Mouse (Mus musculus) cerebellum, adult (tissue): Measurements from ENCODE around the gene Slc30a5.
A peak's percentile ranks its signal among the peaks of the same experiment; 100 is the strongest.

Experiments
- ATAC-seq: cut with Nextera tagmentation; 2 replicates; pipeline ENCODE4 v1.9.2; 2017; ENCODE audit warnings: mild to moderate bottlenecking, moderate library complexity, mixed read lengths; ENCODE audit not compliant: insufficient number of reproducible peaks, low FRiP score, low TSS enrichment

Slc30a5 gene

DNA sequence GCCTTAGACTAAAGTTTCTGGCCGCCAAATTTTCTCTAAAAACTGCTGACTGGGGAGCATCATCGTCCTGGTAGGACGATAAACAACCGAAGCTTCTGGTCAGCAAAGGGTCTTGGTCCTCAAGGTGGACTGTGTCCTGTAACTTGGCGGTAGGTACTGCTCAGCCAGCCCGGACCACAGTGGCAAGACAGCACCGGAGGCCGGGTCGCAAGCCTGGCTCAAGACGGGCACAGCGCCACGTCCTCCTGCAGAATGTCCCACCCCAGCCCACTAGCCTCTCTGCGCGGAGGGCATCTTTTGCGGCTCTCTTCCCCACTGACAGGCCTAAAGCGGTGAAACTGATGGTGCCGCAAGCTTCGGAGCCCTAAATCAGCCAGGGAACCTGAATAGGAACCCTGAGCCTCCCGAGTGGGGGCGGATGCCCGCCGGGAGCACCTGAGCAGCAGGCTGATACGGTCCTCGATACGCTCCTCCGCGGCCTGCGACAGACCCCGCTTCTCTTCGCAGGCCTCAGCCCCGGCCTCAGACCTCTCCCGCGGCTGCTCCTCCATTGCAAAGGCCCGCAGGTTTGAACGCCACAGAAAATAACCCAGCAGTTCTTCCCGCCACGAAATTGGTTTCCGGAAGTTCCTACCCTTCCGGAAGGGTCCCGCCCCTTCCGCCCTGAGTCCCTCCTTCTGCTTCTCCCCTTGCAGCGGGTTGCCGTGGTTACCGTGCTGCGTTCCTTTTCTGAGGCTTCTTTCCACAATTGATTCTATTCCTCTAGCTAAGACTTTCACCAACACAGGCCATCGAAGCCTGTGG, 57.8 kb downstream of the Slc30a5 start, which contains the start of gene Cenph:
TSS of gene Cenph (minus strand) at position 648 of the 804 bp plus-strand sequence.
- ATAC-seq = peak; percentile 98

DNA sequence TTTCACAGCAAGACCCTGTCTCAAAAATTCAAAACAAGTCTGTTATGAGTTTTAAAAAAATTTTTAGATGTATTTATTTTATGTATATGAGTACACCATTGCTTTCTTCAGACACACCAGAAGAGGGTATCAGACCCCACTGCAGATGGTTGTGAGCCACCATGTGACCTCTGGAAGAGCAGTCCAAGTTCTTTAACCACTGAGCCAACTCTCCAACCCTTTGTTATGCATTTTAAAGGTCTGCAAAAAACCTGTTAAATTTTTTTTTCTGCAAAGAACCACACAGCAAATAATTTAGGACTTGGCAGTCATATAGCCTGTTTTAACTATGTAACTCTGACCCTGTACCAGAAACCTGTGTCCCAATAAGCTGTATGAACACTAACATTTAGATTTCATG, 58.5 kb downstream of the Slc30a5 start:
- ATAC-seq = no peak

DNA sequence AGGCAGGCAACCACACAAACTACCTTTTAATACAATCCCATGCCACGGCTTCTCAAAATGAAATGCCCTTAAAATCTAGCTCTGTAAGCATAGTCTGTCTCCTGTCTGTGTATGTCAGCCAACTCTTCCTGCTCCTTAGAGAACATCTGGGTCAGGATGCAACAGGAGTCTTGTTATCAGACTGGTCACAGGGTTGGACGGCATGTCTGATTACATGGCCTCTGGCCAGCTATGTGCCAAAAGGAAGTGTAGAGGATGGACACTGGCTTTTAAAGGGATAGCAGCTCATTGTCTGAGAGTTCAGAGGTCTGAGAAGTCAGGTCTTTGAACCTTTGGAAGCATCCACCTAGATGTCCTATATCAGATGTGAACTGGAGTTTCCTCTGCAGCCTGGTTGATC, 77.9 kb downstream of the Slc30a5 start:
- ATAC-seq = no peak

DNA sequence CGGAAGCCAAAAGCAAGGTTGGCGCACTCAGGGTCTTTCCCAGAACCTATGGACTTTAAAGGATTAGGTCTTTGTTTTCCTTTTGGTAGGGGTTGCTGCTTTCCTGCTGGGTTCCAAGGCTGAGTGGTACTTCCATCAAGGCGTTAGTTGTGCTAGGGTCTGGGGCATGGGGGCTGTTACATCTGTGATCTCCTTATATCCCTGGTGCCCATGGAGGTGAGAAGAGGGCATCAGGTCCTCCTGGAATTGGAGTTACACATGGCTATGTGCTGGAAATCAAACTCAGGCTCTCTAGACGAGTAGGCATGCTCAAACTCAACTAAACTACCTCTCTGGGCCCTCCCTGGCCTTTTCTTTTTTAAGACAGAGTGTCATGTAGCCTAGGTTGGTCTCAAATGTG, 79.0 kb downstream of the Slc30a5 start:
- no peak for ATAC-seq

DNA sequence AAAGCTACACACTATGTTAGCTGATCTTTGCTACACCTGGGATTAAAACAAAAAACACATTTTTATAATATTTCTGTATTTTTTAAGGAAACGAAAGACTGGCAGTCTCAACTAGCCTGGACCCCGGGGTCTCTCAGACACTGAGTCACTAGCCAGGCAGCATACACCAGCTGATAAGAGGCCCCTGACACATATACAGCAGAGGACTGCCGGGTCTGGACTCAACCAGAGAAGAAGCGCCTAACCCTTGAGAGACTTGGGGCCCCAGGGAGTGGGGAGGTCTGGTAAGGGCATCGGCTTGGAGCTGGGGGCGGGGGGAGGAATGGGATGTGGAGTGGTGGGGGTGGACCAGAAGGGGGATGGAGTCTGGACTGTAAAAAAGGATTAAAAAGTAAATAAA, 80.2 kb downstream of the Slc30a5 start:
- no peak for ATAC-seq
